Mouse (Mus musculus): ENCODE results near the gene Nckap5l. TPM values are rescaled to one million over a fixed set of nuclear protein-coding genes. Genes with fewer than 3 reads are reported as not detected.

The Nckap5l gene
- polyA plus RNA-seq, 1 experiment = 4.0 TPM

GRCm38 (mm10) chr15:99403159-99403889 is 54.2 kb downstream of the Nckap5l start:
- 86% methylated on average over 12 of the region's 12 CpGs for WGBS

GRCm38 (mm10) chr15:99400602-99401001 is 56.9 kb downstream of the Nckap5l start:
- H3K4me3 ChIP-seq (replicated peaks; ENCODE audit: control insufficient read depth, low read depth, low read length) = no peak overlapping the region
- TF ChIP-seq POLR2A (IDR thresholded peaks at IDR 0.05; ENCODE audit: borderline replicate concordance, control insufficient read depth, low read depth, low read length) (no peak), CTCF (IDR thresholded peaks at IDR 0.05; ENCODE audit: control insufficient read depth, insufficient read depth, low read length) (no peak)
- H3K27ac ChIP-seq (ENCODE audit: control insufficient read depth, insufficient read depth, low read depth, low read length, poor library complexity) = no peak overlapping the region
- peaks cover 7% of the 10 kb centered on the region; the same call in 1 of the 2 replicates for H3K4me1 ChIP-seq (ENCODE audit: control insufficient read depth, insufficient read depth, low read length)
- WGBS = 65% methylated on average over 6 of the region's 6 CpGs

More at GRCm38 (mm10) chr15:99403159-99403889, 54.2 kb downstream of the Nckap5l start:
- TF ChIP-seq POLR2A (IDR thresholded peaks at IDR 0.05; ENCODE audit: borderline replicate concordance, control insufficient read depth, low read depth, low read length) (no peak), CTCF (IDR thresholded peaks at IDR 0.05; ENCODE audit: control insufficient read depth, insufficient read depth, low read length) (no peak)
- Histone ChIP-seq H3K4me3 (replicated peaks; ENCODE audit: control insufficient read depth, low read depth, low read length) (no peak overlapping the region), H3K4me1 (ENCODE audit: control insufficient read depth, insufficient read depth, low read length) (peaks cover 4% of the 10 kb centered on the region; the same call in 1 of the 2 replicates), H3K27ac (ENCODE audit: control insufficient read depth, insufficient read depth, low read depth, low read length, poor library complexity) (no peak overlapping the region)

DNA sequence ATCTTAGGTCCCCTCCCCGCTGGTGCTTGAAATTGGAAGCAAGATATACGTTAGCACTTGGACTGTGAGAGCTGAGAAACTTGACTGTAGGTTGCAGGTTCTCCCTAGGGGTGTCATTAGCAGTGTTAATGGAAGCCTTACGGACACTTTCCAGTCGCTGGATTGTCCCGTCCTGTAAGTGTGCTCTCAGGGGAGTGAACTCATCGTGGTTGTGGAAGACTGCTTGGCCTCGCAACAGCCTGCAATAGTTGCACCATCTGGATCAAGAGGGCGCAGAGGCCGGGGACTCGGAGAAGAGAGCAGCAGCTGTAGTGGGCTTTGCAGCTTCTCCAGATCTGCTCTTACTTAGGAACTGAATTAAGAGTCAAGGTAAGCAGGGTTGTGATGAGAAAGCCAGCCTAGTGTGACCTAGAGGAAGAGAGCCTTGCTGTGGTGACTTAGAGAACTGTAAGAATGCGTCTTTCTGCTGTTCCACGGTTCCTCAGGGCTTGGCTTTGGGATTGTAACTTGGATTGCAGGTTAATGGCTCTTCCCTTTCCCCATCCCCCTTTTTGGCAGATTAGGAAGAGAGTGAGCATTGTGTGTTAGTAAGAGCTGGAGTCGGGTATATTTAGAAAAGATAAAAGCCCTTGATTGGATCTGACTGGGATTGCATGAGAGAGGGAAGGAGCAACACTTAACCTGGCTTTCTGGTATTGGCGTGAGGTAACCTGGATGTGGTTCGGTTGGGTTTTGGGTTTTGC is 57.9 kb downstream of the Nckap5l start:
- no peak for TF ChIP-seq CTCF (IDR thresholded peaks at IDR 0.05; ENCODE audit: control insufficient read depth, insufficient read depth, low read length)
- no peak for TF ChIP-seq POLR2A (IDR thresholded peaks at IDR 0.05; ENCODE audit: borderline replicate concordance, control insufficient read depth, low read depth, low read length)
- Histone ChIP-seq H3K4me1 (ENCODE audit: control insufficient read depth, insufficient read depth, low read length) (peaks cover 9% of the 10 kb centered on the region; the same call in 1 of the 2 replicates), H3K27ac (ENCODE audit: control insufficient read depth, insufficient read depth, low read depth, low read length, poor library complexity) (peak overlapping the region; percentile 8; the same call in 1 of the 2 replicates), H3K4me3 (replicated peaks; ENCODE audit: control insufficient read depth, low read depth, low read length) (no peak overlapping the region)
- 51% methylated on average over 15 of the region's 15 CpGs for WGBS

DNA sequence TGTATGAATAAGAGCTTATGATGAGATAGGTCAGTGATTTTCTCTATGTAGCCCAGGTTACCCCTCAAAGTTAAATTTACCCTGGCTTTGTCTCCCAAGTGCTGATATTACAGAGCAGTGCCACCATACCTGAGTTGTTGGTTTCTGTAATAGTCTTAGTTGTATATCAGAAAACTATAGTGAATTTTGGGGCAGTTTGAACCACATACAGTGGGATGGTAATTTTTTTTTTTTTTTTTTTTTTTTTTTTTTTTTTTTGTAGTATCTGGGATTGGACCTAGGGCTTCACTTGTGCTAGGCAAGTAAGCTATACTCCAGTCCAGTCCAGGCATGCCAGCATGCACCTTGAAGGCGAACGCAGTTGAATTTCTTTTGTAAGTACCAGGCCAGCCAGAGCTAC is 59.9 kb downstream of the Nckap5l start:
- 93% methylated on average over 2 of the region's 2 CpGs for WGBS
- TF ChIP-seq CTCF (IDR thresholded peaks at IDR 0.05; ENCODE audit: control insufficient read depth, insufficient read depth, low read length) = no peak
- no peak for TF ChIP-seq POLR2A (IDR thresholded peaks at IDR 0.05; ENCODE audit: borderline replicate concordance, control insufficient read depth, low read depth, low read length)
- Histone ChIP-seq H3K27ac (ENCODE audit: control insufficient read depth, insufficient read depth, low read depth, low read length, poor library complexity) (no peak overlapping the region), H3K4me3 (replicated peaks; ENCODE audit: control insufficient read depth, low read depth, low read length) (no peak overlapping the region), H3K4me1 (ENCODE audit: control insufficient read depth, insufficient read depth, low read length) (peaks cover 9% of the 10 kb centered on the region; the same call in 1 of the 2 replicates)

GRCm38 (mm10) chr15:99396875-99397274 is 60.7 kb downstream of the Nckap5l start:
- TF ChIP-seq CTCF (IDR thresholded peaks at IDR 0.05; ENCODE audit: control insufficient read depth, insufficient read depth, low read length) (no peak), POLR2A (IDR thresholded peaks at IDR 0.05; ENCODE audit: borderline replicate concordance, control insufficient read depth, low read depth, low read length) (no peak)
- Histone ChIP-seq H3K27ac (ENCODE audit: control insufficient read depth, insufficient read depth, low read depth, low read length, poor library complexity) (no peak overlapping the region), H3K4me1 (ENCODE audit: control insufficient read depth, insufficient read depth, low read length) (peaks cover 9% of the 10 kb centered on the region; the same call in 1 of the 2 replicates), H3K4me3 (replicated peaks; ENCODE audit: control insufficient read depth, low read depth, low read length) (no peak overlapping the region)
- WGBS = 42% methylated on average over 4 of the region's 4 CpGs

DNA sequence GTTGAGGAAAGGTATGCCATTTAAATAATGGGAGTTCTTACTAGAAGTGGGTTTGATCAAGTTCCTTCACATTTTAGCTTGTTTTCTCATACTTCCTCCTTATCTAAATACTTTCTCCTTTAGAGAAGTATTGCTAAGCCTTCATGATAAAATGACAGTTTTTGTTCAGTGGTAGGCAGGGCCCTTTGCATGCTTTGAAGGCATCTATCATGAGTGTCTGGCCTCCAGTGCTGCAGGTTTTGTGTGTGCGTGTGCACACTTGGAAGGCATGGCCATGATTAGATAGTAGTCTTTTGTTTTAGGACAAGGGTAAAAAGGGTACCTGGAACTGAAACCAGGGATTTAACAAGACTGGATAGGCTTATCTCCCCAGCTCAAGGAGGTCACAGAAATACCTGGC is 61.1 kb downstream of the Nckap5l start:
- Histone ChIP-seq H3K27ac (ENCODE audit: control insufficient read depth, insufficient read depth, low read depth, low read length, poor library complexity) (no peak overlapping the region; the same call in 1 of the 2 replicates), H3K4me3 (replicated peaks; ENCODE audit: control insufficient read depth, low read depth, low read length) (no peak overlapping the region), H3K4me1 (ENCODE audit: control insufficient read depth, insufficient read depth, low read length) (peaks cover 9% of the 10 kb centered on the region; the same call in 1 of the 2 replicates)
- TF ChIP-seq CTCF (IDR thresholded peaks at IDR 0.05; ENCODE audit: control insufficient read depth, insufficient read depth, low read length) (no peak), POLR2A (IDR thresholded peaks at IDR 0.05; ENCODE audit: borderline replicate concordance, control insufficient read depth, low read depth, low read length) (no peak)
- WGBS = 25% methylated on average over 1 of the region's 1 CpGs

DNA sequence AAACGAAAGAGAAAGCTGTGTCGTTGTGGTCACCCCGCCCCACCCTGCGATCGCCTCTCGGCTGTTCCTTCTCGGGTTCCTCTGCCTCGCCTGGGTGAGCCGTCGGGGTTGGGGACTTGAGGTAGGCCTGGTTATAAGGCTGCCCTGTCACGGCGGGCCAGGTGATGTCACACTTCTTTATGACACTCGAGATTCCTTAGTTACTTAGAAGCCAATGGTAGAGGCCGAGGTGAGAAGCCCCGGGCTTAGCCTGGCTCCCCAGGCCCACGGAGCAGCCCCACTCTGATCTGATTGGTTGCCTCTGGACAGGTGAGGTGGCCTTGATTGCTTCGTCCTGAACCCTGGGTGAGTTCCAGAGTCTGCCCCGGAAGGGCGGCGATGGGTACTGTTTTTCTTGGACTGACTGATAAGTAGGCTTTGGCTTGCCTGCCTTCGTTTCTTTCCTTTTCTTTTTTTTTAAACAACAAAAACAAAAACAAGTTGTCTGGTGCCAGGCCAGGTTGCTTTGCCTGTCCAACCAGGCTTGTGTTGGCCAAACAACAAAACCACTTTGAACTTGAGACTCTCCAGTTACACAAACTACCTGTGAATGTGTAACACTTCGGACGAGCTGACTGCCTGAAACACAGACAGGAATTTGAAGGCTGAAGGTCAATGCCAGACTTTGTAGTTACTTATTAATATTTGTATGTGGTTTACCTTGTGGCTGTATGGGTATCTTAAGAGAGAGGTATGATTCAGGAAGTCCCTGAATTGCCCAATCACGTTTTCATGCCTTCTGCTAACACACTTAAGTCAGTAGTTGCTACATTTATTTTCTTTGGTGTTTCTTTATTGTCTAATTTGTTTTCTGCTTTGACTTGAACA is 63.9 kb downstream of the Nckap5l start:
- TF ChIP-seq CTCF (IDR thresholded peaks at IDR 0.05; ENCODE audit: control insufficient read depth, insufficient read depth, low read length) = no peak
- no peak; the same call in 1 of the 2 replicates for TF ChIP-seq POLR2A (IDR thresholded peaks at IDR 0.05; ENCODE audit: borderline replicate concordance, control insufficient read depth, low read depth, low read length)
- Histone ChIP-seq H3K4me3 (replicated peaks; ENCODE audit: control insufficient read depth, low read depth, low read length) (peak overlapping the region; percentile 75), H3K27ac (ENCODE audit: control insufficient read depth, insufficient read depth, low read depth, low read length, poor library complexity) (peak overlapping the region; percentile 95), H3K4me1 (ENCODE audit: control insufficient read depth, insufficient read depth, low read length) (peaks cover 6% of the 10 kb centered on the region; the same call in 1 of the 2 replicates)
- WGBS = under 1% methylated on average over 24 of the region's 24 CpGs

All from bone marrow, adult 2 months (tissue).